Mouse (Mus musculus): ENCODE data around the gene Igfbp4.

DNA sequence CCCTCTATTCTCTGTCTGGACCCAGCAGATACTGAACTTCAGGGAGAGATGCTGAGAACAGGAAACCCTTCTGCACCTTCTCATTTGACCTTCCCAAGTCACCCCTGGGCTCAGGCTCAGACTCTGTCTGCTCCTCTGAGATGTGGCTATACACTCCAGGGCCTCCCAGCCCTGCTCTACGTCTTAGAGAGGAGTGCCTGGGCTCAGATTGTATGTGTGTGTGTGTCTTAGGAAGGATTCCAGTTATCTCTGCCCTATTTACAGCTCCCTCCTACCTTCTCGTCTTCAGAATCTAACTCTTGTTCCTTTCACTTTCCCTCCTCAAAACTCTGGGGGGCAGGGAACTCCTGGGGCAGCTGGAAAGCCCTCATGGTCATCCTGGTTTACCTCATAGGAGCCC is 47.4 kb downstream of the Igfbp4 start:
- TF ChIP-seq POLR2A (IDR thresholded peaks at IDR 0.05; ENCODE audit: low read depth, low read length) (no peak), CTCF (IDR thresholded peaks at IDR 0.05; ENCODE audit: borderline replicate concordance, insufficient read depth, low read length) (no peak)
